Mouse (Mus musculus): ENCODE measurements around the gene 1700007K13Rik. TPM values are rescaled to one million over a fixed set of nuclear protein-coding genes. Genes with fewer than 3 reads are reported as not detected.
"Not testable (repeated sequence)": the region's sequence is repeated elsewhere in the genome, so short reads cannot be mapped to it uniquely, and the experiment has no call there.

Gene 1700007K13Rik
- polyA plus RNA-seq (2015; fragmentation: Nextera tagmentation; extraction: Ambion mirVana) = 1.1 and 3.2 TPM in 2 replicates

DNA sequence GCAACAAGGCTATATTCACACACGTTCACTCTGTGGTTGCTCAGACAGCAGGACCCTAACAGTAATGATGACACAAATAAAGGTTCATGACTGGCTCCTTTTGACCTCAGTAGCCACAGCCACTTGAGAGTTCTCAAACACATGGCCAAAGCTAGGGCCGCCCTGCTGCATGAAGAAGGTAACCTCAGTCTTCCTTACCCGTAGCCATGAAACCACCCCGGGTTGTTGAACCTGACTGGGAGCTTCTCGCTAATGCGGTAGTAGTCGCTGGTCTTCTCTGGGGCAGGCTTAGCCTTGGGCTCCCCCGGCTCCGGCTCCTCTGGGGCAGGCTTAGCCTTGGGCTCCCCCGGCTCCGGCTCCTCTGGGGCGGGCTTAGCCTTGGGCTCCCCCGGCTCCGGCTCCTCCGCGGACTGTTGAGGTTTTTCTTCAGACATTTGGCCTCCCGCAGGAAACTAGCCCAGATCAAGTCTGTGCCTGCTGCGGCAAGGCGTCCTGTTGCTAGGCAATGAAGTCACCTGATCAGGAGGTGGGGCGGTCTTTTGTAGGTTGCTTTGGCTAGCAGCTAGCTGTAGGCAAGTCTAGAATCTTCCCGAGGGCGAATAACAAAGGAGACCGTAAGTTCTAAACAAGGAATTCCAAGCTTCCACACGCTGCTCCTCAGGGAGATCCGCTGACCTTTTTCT is at the start of gene 1700007K13Rik:
1700007K13Rik (minus strand) TSS at position 497 of the 683 bp plus-strand sequence.
- Histone ChIP-seq H3K36me3 (peaks cover 18% of the 10 kb centered on the region), H3K27ac (replicated peaks) (no peak within 1 kb of the TSS), H3K4me1 (peaks cover 18% of the 10 kb centered on the region), H3K9me3 (no peaks in the 10 kb centered on the region), H3K9ac (replicated peaks) (no peak within 1 kb of the TSS; the same call in 1 of the 2 replicates), H3K4me3 (peak within 1 kb of the TSS; percentile 28), H3K27me3 (no peaks in the 10 kb centered on the region), H3K4me2 (replicated peaks) (peak within 1 kb of the TSS; percentile 49)
- 3% methylated on average over 25 of the region's 25 CpGs for WGBS
- ATAC-seq (replicated peaks) = peak; percentile 61

DNA sequence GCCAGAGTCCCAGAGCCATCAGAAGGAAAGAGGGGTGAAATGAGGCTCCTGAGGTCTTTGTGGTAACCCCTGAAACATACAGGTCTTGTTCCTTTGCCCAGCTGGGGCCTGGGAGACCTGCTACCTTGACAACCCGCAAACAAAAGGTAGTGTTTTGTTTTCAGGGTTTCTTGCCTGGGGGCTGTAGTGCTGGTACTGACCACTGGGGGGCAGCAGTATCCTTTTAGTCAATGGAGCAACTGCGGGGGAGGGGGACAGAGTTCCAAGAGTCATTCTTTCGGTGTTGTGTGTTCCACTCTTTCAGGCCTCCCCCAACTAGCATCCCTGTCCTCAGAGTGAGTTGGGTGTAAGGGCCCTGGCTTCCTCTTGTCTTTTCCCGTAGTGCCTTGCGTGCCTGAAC is 48.4 kb upstream of the 1700007K13Rik start:
- Histone ChIP-seq H3K4me2 (replicated peaks) (peak overlapping the region; percentile 62), H3K36me3 (no peaks in the 10 kb centered on the region), H3K4me1 (peaks cover 55% of the 10 kb centered on the region), H3K27ac (replicated peaks) (peak overlapping the region; percentile 90), H3K9ac (replicated peaks) (peak overlapping the region; percentile 97), H3K9me3 (no peaks in the 10 kb centered on the region), H3K4me3 (peak overlapping the region; percentile 95), H3K27me3 (no peaks in the 10 kb centered on the region)
- WGBS = 25% methylated on average over 5 of the region's 5 CpGs
- no peak for ATAC-seq (replicated peaks)

DNA sequence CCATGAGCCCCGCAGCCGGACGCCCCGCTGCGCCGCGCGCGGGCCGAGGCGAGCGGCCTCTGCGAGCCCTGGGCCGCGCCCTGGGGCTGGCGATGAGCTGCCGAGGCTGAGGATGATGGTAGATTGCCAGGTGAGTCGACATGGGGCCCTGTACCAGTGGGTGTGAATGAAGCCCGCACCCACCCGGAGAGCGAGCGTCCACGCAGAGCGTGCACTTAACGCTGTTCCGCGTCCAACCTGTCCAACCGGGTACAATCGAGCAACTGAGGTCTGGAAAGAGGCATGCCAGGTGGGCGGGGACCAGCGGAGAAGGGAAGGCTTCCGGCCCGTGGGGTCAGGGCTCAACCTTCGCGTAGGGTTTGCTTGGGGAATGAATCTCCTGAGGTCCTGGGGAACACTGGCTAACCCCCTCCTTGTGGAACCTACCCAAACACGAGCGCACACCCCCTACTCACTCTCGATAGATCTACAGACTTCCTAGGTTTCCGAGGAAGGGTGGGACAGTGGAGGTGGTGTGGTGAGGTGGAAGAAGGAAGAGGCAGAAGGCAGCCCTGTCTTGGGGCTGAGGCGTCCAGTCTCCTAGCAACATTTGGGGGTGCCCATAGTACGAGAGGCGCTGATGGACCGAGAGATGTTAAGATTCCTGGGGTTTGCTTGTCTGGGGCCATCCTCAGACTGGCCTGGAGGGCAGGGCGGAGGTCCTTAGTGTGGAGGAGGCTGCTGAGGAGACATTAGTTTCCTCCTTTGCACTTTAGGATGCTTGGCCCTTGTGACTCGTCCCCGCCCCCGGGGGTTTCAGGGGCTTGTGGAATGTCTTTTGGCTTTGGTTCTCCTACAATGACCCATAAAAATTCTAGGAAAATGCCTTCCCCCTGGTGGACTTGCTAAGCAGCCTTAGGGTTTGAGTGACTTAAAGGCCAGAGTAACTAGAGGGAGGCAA is 47.6 kb upstream of the 1700007K13Rik start:
- H3K4me2 ChIP-seq (replicated peaks) = peak overlapping the region; percentile 62
- H3K27me3 ChIP-seq = no peaks in the 10 kb centered on the region
- peak; percentile 49 for ATAC-seq (replicated peaks)
- no peaks in the 10 kb centered on the region for H3K9me3 ChIP-seq
- no peaks in the 10 kb centered on the region for H3K36me3 ChIP-seq
- peak overlapping the region; percentile 95 for H3K4me3 ChIP-seq
- peak overlapping the region; percentile 97 for H3K9ac ChIP-seq (replicated peaks)
- peaks cover 54% of the 10 kb centered on the region for H3K4me1 ChIP-seq
- WGBS = 6% methylated on average over 47 of the region's 47 CpGs
- H3K27ac ChIP-seq (replicated peaks) = peak overlapping the region; percentile 90

DNA sequence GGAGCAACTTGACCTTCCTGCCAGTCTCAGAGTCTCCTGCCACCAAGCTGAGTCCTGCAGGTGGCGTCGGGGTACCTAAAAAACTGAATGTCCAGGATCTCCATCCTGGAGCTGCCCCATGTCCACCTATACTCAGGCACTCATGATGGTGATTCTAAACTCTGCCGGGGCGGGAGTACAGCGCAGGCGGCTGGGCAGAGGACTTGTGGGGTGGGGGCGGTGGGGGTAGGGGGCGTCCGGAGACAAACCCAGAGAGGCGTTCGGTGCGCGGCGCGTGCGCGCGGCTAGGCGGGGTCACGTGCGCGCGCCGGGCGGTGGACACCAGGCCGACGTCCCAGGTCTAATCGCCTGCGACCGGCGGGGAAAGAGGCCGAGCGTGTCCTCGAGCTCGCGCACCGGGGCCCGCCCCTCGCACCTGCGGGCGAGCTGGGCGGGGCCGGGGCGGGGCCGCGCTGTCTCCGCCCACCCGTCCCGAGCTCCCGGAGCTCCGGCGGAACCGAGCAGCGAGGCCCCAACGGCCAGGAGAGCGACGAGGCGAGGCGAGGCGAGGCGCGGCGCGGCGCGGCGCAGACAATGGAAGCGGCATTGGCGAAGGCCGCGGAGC is 46.8 kb upstream of the 1700007K13Rik start, which contains the start of gene Ralgds:
Ralgds (plus strand) TSS at position 328 of the 604 bp plus-strand sequence.
- Histone ChIP-seq H3K36me3 (no peaks in the 10 kb centered on the region), H3K4me1 (peaks cover 46% of the 10 kb centered on the region), H3K27ac (replicated peaks) (peak within 1 kb of the TSS; percentile 90), H3K4me3 (peak within 1 kb of the TSS; percentile 95), H3K9me3 (no peaks in the 10 kb centered on the region), H3K4me2 (replicated peaks) (peak within 1 kb of the TSS; percentile 62), H3K27me3 (no peaks in the 10 kb centered on the region), H3K9ac (replicated peaks) (peak within 1 kb of the TSS; percentile 97)
- ATAC-seq (replicated peaks) = peak; percentile 66
- 0% methylated on average over 71 of the region's 71 CpGs for WGBS

DNA sequence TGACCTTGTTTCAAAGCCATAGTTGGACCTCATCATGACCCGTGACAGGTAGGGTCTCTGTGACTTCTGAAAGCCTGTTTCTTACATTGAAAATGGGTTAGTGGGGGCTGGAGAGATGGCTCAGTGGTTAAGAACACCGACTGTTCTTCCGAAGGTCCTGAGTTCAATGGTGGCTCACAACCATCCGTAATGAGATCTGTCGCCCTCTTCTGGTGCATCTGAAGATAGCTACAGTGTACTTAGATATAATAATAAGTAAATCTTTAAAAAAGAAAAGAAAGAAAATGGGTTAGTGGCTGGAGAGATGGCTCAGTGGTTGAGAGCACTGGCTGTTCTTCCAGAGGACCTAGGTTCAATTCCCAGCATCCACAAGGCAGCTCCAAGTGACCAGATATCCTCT is 45.5 kb upstream of the 1700007K13Rik start:
- 51% methylated on average over 5 of the region's 5 CpGs for WGBS
- not testable (repeated sequence) for H3K36me3 ChIP-seq; H3K4me2 ChIP-seq (replicated peaks); H3K27me3 ChIP-seq; H3K4me3 ChIP-seq; H3K9me3 ChIP-seq; ATAC-seq (replicated peaks); H3K27ac ChIP-seq (replicated peaks); H3K9ac ChIP-seq (replicated peaks)
- H3K4me1 ChIP-seq = peaks cover 35% of the 10 kb centered on the region

DNA sequence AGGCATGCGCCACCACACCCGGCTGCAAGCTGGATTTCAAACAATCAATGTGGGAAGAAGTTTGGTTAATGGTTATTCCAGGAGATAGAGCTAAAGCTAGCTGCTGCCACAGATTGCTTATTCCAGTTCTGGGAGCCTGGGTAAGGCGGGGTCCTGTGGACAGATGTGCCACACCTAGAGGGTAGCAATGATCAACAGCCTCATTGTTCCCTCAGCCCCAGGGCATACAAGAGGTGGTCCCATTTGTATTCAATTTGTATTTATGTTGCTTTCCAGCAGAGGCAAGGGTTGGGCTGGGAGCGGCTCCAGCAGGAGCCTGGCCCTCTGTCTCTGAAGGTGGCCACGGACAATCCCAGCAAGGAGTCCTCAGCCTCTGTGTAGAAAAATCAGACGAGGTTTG is 40.2 kb upstream of the 1700007K13Rik start:
- no peaks in the 10 kb centered on the region for H3K4me1 ChIP-seq
- H3K4me2 ChIP-seq (replicated peaks) = no peak overlapping the region
- 78% methylated on average over 6 of the region's 6 CpGs for WGBS
- H3K4me3 ChIP-seq = no peak overlapping the region
- no peaks in the 10 kb centered on the region for H3K9me3 ChIP-seq
- no peak overlapping the region for H3K9ac ChIP-seq (replicated peaks)
- H3K27ac ChIP-seq (replicated peaks) = no peak overlapping the region
- no peak for ATAC-seq (replicated peaks)
- H3K36me3 ChIP-seq = no peaks in the 10 kb centered on the region
- H3K27me3 ChIP-seq = peaks cover 3% of the 10 kb centered on the region; the same call in 1 of the 2 replicates

DNA sequence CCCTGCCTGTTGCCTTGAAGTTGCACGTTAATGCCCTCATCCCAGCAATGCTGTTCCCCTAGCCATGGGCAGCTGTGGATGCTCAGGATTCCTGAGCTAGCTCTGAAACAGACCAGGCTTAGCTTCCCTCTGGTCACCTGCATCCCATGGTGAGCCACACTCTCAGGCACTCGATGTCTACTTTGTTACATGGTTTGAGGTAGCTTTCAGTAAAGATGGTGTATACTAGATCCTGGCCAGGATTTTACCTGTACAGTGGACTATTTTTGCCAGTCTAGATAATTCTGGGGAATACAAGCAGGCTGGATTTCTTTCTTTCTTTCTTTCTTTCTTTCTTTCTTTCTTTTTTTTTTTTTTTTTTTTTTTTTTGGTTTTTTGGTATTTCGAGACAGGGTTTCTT is 39.7 kb upstream of the 1700007K13Rik start, which contains the start of gene Gm10134:
Gm10134 (plus strand) TSS at position 301 of the 400 bp plus-strand sequence.
- no peaks in the 10 kb centered on the region for H3K36me3 ChIP-seq
- no peak within 1 kb of the TSS for H3K27ac ChIP-seq (replicated peaks)

GRCm38 (mm10) chr2:28504676-28505075 is 38.5 kb upstream of the 1700007K13Rik start:
- H3K9ac ChIP-seq (replicated peaks) = no peak overlapping the region
- no peak overlapping the region for H3K27ac ChIP-seq (replicated peaks)
- ATAC-seq (replicated peaks) = no peak
- H3K4me1 ChIP-seq = no peaks in the 10 kb centered on the region
- H3K9me3 ChIP-seq = no peaks in the 10 kb centered on the region
- H3K27me3 ChIP-seq = peaks cover 3% of the 10 kb centered on the region; the same call in 1 of the 2 replicates
- no peaks in the 10 kb centered on the region for H3K36me3 ChIP-seq
- H3K4me3 ChIP-seq = no peak overlapping the region
- 87% methylated on average over 13 of the region's 13 CpGs for WGBS
- H3K4me2 ChIP-seq (replicated peaks) = no peak overlapping the region

More for the DNA sequence above, 39.7 kb upstream of the 1700007K13Rik start, which contains the start of gene Gm10134:
- Histone ChIP-seq H3K27me3 (peaks cover 3% of the 10 kb centered on the region; the same call in 1 of the 2 replicates), H3K9me3 (no peaks in the 10 kb centered on the region), H3K4me2 (replicated peaks) (no peak within 1 kb of the TSS), H3K4me1 (no peaks in the 10 kb centered on the region), H3K4me3 (no peak within 1 kb of the TSS), H3K9ac (replicated peaks) (no peak within 1 kb of the TSS)
- WGBS = 81% methylated on average over 3 of the region's 3 CpGs
- no peak for ATAC-seq (replicated peaks)

- ATAC-seq (replicated peaks) = no peak
- WGBS = 80% methylated on average over 10 of the region's 10 CpGs
- no peak overlapping the region for H3K9ac ChIP-seq (replicated peaks)
- no peaks in the 10 kb centered on the region for H3K9me3 ChIP-seq
- H3K4me1 ChIP-seq = no peaks in the 10 kb centered on the region
- no peak overlapping the region for H3K27ac ChIP-seq (replicated peaks)
- H3K4me2 ChIP-seq (replicated peaks) = no peak overlapping the region
- no peaks in the 10 kb centered on the region for H3K36me3 ChIP-seq
- peaks cover 3% of the 10 kb centered on the region; the same call in 1 of the 2 replicates for H3K27me3 ChIP-seq
- H3K4me3 ChIP-seq = no peak overlapping the region
These were observed 36.9 kb upstream of the 1700007K13Rik start for GRCm38 (mm10) chr2:28502987-28503386.

DNA sequence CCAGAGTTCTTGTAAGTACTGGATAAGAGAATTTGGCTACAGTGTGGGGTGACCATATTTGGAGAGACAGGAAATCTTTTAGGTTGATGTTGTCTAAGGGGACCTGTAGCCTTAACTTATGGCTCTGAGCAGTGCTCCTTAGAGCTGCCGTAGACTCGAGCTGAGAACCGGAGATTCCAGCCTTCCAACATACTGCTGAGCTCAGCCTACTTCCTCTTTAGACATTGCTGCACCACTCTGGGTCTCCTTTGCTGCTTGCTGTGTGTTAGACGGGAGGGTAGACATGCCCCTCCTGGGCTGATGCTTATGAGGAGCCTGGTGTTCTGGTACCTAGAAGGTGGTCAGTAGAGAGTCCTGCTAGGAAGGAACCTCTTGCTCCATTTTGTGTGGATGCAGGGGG is 32.3 kb upstream of the 1700007K13Rik start:
- H3K36me3 ChIP-seq = no peaks in the 10 kb centered on the region
- no peak overlapping the region for H3K4me3 ChIP-seq
- no peaks in the 10 kb centered on the region for H3K9me3 ChIP-seq
- 84% methylated on average over 4 of the region's 4 CpGs for WGBS
- H3K4me2 ChIP-seq (replicated peaks) = no peak overlapping the region
- H3K4me1 ChIP-seq = no peaks in the 10 kb centered on the region
- H3K27me3 ChIP-seq = no peaks in the 10 kb centered on the region
- H3K27ac ChIP-seq (replicated peaks) = no peak overlapping the region
- H3K9ac ChIP-seq (replicated peaks) = no peak overlapping the region
- ATAC-seq (replicated peaks) = no peak

GRCm38 (mm10) chr2:28497561-28497960 is 31.4 kb upstream of the 1700007K13Rik start:
- 89% methylated on average over 5 of the region's 5 CpGs for WGBS

More at GRCm38 (mm10) chr2:28497561-28497960, 31.4 kb upstream of the 1700007K13Rik start:
- ATAC-seq (replicated peaks) = no peak
- H3K4me1 ChIP-seq = no peaks in the 10 kb centered on the region
- H3K9ac ChIP-seq (replicated peaks) = no peak overlapping the region
- H3K27me3 ChIP-seq = no peaks in the 10 kb centered on the region
- H3K9me3 ChIP-seq = no peaks in the 10 kb centered on the region
- no peak overlapping the region for H3K4me3 ChIP-seq
- H3K4me2 ChIP-seq (replicated peaks) = no peak overlapping the region
- H3K36me3 ChIP-seq = no peaks in the 10 kb centered on the region
- no peak overlapping the region for H3K27ac ChIP-seq (replicated peaks)
